Mouse (Mus musculus) layer of hippocampus, postnatal 36 days (tissue): ENCODE measurements at regions not wholly inside any gene's neighbourhood (a gene's known extent, or its start where the extent isn't known, plus 50 kb on each side); places are given as distances from the start of the nearest gene placed in this dataset.
"Not testable (repeated sequence)": the region's sequence is repeated elsewhere in the genome, so short reads cannot be mapped to it uniquely, and the experiment has no call there.

Experiments
- DNase-seq, 2 experiments: peaks; one replicate each; pipeline ENCODE4 v3.0.0; 2022

- no peak for DNase-seq
Observed at GRCm38 (mm10) chr7:61615156-61615555, 731.2 kb upstream of the Ndn start.

GRCm38 (mm10) chr7:61644893-61645545 lies 701.4 kb upstream of the Ndn start:
- peak; percentile 15 to 24 for DNase-seq

GRCm38 (mm10) chr7:61658086-61658485 lies 688.3 kb upstream of the Ndn start:
- DNase-seq = no peak

GRCm38 (mm10) chr7:61683080-61683479 lies 663.3 kb upstream of the Ndn start:
- peak; percentile 3 for DNase-seq

- no peak for DNase-seq
Observed at GRCm38 (mm10) chr7:61685052-61685655, 661.2 kb upstream of the Ndn start.

DNA sequence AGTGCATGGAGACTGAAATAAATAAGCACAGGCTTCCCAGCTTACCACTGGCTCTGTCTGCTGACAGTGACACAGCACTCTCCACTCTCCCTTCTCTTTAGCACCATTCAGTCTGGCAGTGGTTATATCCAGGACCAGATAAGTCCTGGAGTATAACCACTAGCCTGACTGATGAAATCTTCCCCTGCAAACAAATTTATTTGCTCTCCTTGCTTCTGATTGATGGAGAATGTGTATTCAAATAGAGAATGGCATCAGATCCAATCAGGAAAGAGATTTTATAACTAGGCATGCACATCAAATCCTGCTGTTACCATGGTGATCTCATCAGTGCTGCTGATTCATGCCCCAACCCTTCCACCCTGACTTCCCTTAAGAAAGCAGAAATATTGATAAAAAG lies 620.2 kb upstream of the Ndn start:
- peak in 1 of 2 experiments; percentile 17 for DNase-seq

DNA sequence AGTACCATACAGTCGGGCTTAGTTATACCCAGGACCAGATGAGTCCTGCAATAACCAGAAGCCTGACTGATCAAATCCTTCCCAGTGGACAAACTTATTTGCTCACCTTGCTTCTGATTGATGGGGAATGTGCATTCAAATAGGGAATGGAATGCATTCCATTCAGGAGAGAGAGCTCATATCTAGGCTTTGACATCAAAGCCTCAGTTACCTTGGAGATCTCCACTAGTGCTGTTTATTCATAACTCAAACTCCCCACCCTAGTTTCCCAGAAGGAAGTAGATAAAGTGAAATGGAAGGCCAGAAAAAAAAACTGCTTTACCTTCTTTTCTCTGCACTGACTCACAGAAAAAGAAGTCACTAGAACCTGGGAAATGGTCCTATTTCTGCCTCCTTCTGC lies 608.9 kb upstream of the Ndn start:
- DNase-seq = no peak

DNA sequence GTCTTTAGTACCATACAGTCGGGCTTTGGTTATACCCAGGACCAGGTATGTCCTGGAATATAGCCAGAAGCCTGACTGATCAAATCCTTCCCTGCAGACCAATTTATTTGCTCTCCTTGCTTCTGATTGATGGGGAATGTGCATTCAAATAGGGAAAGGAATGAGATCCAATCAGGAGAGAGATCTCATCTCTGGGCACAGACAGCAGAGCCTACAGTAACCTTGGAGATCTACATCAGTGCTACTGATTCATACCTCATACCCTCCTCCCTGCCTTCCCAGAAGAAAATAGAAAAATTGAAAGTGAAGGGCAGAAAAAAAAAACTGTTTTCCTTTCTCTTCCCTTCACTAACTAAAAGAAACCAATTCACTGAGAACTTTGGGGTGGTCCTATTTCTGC lies 607.0 kb upstream of the Ndn start:
- DNase-seq = not testable (repeated sequence)

DNA sequence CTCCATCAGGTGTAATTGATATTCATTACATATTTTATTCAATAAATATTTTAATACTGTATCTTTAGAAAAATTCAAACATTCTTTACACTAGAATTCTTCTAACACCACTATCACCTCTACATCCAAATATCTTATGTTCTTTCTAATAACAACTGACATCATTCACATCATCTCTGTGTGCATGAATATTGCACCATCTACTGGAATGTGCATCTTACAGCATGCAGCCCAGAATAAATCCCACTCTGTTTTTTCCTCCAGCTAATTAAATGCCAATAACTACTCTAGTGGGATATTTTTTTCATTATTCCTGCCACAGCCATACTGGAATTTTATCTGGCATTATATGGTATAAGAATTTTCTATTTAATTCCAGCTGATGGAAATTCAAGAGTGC lies 576.5 kb upstream of the Ndn start:
- no peak for DNase-seq

- DNase-seq = peak in 1 of 2 experiments; percentile 7
Observed at GRCm38 (mm10) chr7:61790113-61790796, 556.1 kb upstream of the Ndn start.

DNA sequence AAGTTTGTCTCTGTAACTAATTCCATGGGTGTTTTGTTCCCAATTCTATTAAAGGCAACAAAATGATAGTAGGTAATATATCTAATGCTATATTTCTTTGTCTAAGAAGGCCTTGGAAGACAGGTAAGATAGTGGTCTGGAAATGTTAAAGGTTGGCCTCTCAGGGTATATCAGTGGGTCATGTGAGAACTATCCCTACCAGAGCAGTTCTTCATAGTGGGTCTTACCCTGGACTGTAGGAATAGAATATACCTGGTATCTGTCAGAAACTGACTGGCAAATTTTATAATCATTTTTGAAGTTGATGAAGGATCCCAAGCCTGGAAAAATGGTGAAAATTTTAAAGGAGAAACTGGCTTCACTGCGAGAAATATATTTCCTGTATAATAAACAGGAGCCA lies 509.5 kb upstream of the Ndn start:
- DNase-seq = no peak

- peak; percentile 40 to 44 for DNase-seq
Observed at GRCm38 (mm10) chr7:61837240-61837639, 509.1 kb upstream of the Ndn start.

DNA sequence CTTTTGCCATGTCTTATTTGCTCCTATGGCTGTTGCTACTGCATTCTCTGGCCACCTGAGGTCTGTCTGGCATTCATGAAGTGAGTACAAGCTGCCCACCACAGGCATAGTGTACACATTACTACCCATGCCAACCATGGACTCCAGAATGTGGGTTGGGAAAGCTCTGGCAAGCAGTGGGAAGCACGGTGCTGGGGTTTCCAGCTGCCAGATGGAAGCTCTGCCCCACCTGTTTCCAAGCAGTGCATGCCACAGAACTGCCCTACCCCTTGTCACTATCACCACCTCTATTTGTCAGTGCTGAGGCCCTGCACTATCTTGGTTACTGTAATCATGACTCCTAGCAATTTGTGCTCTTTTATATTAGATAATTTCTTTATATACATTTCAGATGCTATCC lies 494.4 kb upstream of the Ndn start:
- DNase-seq = no peak

- DNase-seq = no peak
Observed at GRCm38 (mm10) chr7:61864517-61864916, 481.9 kb upstream of the Ndn start.

GRCm38 (mm10) chr7:61866376-61866775 lies 480.0 kb upstream of the Ndn start:
- no peak for DNase-seq

GRCm38 (mm10) chr7:61876220-61876619 lies 470.1 kb upstream of the Ndn start:
- DNase-seq = no peak

DNA sequence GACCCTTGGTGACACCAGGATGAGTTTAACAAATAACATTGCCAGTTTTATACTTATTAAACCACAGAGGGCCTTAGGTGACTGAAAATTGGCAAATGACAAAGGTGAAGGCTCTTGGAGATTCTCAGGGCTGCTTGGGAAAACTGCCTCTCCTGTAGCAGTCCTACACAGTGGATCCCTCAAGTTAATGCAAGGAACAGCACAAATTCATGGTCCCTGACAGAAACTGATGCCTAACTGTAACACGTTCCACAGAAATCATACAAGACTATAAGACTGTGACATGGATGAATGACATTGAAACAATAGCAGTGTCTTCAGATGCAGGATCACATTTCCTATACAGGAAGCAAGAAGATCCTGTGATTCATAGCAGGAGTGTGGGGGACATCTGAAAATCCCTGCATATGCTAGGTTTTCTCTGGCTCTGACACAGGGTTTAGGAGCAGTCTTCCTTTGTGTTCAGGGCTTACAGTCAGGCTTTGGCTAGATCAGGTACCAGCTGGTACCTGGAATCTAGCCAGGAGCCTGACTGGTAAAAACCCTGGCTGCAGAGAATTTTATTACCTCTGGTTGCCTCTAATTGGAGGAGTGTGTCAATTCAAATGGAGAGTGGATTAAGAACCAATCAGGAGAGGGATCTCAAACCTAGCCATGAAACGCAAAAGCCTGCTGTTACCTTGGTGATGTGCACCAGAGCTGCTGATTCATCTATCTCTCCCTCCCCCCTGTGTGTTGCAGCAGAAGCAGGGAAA lies 468.9 kb upstream of the Ndn start:
- DNase-seq = peak; percentile 32 to 51

DNA sequence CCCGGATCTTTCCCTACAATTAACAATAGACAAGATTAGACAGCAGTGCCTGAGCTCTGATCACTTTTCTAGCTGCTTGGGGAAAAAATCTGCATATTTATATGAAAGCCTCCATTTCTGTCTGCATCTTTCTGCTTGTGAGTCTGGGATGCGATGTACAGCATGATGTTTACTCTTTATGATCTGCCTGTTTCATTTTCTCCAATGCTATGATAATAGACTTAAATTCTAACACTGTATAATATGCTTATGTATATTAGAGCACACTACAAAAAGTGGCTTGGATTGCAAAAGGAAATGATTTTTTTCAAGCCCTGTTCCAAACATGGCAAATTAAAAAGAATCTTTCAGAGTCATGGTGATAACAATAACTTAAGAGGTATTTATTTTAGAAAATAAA lies 468.3 kb upstream of the Ndn start:
- no peak for DNase-seq

DNA sequence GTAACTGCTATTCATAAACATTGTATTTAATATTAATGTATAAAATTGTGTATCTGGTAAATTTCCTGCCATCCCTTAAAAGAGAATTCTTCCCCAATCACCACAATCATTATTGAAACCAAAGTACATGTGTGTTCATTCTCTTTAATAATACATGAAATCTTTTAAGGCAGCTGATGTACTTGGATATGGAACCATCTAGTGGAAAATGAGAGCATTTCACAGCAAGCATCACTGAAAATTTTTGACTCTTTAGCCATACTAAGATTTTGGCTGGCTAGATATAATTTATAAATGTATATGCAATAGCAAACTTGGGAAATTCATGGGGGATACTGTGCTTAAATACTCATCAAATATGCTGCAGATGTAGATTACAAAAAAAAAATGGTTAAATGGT lies 467.8 kb upstream of the Ndn start:
- DNase-seq = no peak
